Mouse (Mus musculus) kidney, adult 2 months (tissue): ENCODE data around the gene Ap1m2. TPM values are rescaled to one million over a fixed set of nuclear protein-coding genes. Genes with fewer than 3 reads are reported as not detected.

ENCODE experiments used
- DNase-seq: peaks from one replicate; pipeline ENCODE4 v3.0.0; 2021
- H3K27ac ChIP-seq: fragments of 200-500 bp; 2 replicates; pipeline ENCODE4 v1.5.1; 2012; ENCODE audit warnings: low read depth, low read length, control low read depth, inconsistent platforms; ENCODE audit not compliant: insufficient read depth
- H3K27me3 ChIP-seq: fragments of 200-500 bp; replicated peaks from 2 replicates; pipeline ENCODE4 v1.6.1; 2012; ENCODE audit warnings: mild to moderate bottlenecking, moderate library complexity, low read length, inconsistent platforms; ENCODE audit not compliant: control insufficient read depth, insufficient read depth
- H3K36me3 ChIP-seq: fragments of 200-500 bp; 2 replicates; pipeline ENCODE4 v1.6.1; 2012; ENCODE audit warnings: mild to moderate bottlenecking, moderate library complexity, low read length, inconsistent platforms; ENCODE audit not compliant: control insufficient read depth, insufficient read depth
- H3K4me1 ChIP-seq: fragments of 200-500 bp; 2 replicates; pipeline ENCODE4 v1.6.1; 2011; ENCODE audit warnings: low read length; ENCODE audit not compliant: control insufficient read depth, insufficient read depth
- H3K4me3 ChIP-seq: fragments of 200-500 bp; 2 replicates; pipeline ENCODE4 v1.5.1; 2011; ENCODE audit warnings: mild to moderate bottlenecking, low read depth, low read length, control low read depth; ENCODE audit not compliant: insufficient read depth
- CTCF ChIP-seq: fragments of 200-500 bp; conservative IDR thresholded peaks from 2 replicates; pipeline ENCODE4 v1.5.1; 2011; ENCODE audit warnings: low read depth, mild to moderate bottlenecking, control low read depth, low read length, moderate library complexity, mixed read lengths; ENCODE audit not compliant: insufficient read depth, insufficient read length
- POLR2A ChIP-seq: fragments of 200-500 bp; IDR thresholded peaks from one replicate; pipeline ENCODE4 v1.6.1; 2011; ENCODE audit warnings: low read depth, low read length, control low read depth
- WGBS: fragments of 180-500 bp; shearing (Covaris S2); methylation state at CpG from one replicate; pipeline ENCODE4 v1.1.7; 2018; 5-methylcytosine and 5-hydroxymethylcytosine counted together
- polyA plus RNA-seq: library from polyadenylated mRNA; depleted of rRNA; stranded (reverse); fragments of >200 nt; gene quantifications from 2 replicates; pipeline ENCODE4 v1.2.3, GENCODE M21; 2012

Gene Ap1m2
- polyA plus RNA-seq, 1 experiment: 30.6 TPM

DNA sequence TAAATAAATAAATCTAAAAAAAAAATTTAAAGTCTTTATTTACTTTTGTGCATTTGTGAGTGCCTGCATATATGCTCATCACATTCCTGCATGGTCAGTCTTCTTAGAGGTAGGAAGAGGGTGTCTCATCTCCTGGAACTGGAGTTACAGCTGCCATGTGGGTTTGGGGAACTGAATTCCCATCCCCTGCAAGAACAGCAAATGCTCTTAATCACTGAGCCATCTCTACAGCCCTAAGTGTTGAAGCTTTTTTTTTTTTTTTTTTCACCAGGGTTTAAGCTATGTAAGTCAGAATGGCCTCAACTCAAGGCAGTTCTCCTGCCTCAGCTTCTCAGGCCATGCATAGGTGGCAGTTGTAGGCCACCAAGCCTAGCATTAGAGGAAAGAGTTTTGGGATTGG lies 22.6 kb upstream of the Ap1m2 start:
- H3K4me3 ChIP-seq: no peak overlapping the region
- no peak for TF ChIP-seq CTCF
- TF ChIP-seq POLR2A: no peak
- H3K36me3 ChIP-seq: no peaks in the 10 kb centered on the region
- no peak for DNase-seq
- no peaks in the 10 kb centered on the region for H3K4me1 ChIP-seq
- no peaks in the 10 kb centered on the region for H3K27me3 ChIP-seq
- H3K27ac ChIP-seq: no peak overlapping the region

GRCm38 (mm10) chr9:21333523-21333922 lies 21.4 kb upstream of the Ap1m2 start:
- H3K27ac ChIP-seq: no peak overlapping the region

GRCm38 (mm10) chr9:21332161-21333061 lies 20.3 kb upstream of the Ap1m2 start:
- H3K4me1 ChIP-seq: no peaks in the 10 kb centered on the region
- WGBS: 67% methylated on average over 9 of the region's 9 CpGs
- H3K36me3 ChIP-seq: no peaks in the 10 kb centered on the region
- TF ChIP-seq POLR2A: no peak
- TF ChIP-seq CTCF: no peak
- no peak overlapping the region for H3K4me3 ChIP-seq
- no peak for DNase-seq
- no peak overlapping the region for H3K27ac ChIP-seq
- no peaks in the 10 kb centered on the region for H3K27me3 ChIP-seq

More at GRCm38 (mm10) chr9:21333523-21333922, 21.4 kb upstream of the Ap1m2 start:
- 45% methylated on average over 1 of the region's 1 CpGs for WGBS
- Histone ChIP-seq H3K27me3 (no peaks in the 10 kb centered on the region), H3K4me3 (no peak overlapping the region), H3K4me1 (no peaks in the 10 kb centered on the region), H3K36me3 (no peaks in the 10 kb centered on the region)
- DNase-seq: no peak
- TF ChIP-seq POLR2A: no peak
- no peak for TF ChIP-seq CTCF

DNA sequence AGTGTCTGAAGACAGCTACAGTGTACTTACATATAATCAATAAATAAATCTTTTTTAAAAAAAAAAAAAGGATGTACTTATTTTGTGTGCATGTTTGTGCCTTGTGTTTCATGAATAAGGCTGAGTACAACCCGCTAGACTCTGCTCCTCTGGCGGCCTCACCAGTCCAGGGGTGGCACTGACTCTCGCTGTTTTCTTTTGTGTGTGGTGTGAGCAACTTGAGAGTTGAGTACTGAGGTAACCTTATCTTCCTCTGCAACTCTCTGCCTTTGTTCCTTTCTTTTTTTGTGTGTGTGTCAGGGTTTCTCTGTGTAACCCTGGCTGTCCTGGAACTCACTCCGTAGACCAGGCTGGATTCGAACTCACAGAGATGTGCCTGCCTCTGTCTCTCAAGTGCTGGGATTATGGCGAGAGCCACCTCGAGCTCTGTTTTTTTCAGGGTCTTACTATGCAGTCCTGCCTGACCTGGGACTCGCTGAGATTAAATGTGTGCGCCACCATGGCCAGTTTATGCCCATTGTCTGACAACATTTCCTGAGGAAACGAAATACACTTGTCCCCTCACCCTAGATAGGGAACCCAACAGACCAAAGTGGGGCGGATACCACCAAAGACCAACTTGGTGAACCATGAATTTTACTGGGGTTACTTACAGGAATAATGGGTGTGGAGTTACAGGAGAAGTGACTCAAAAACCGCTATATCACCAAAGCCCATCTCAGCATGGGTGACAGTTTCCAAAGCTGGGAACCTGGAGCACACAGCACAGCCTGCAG lies 19.4 kb upstream of the Ap1m2 start:
- no peak overlapping the region for H3K27ac ChIP-seq
- no peaks in the 10 kb centered on the region for H3K36me3 ChIP-seq
- DNase-seq: no peak
- TF ChIP-seq CTCF: no peak
- no peak for TF ChIP-seq POLR2A
- H3K4me3 ChIP-seq: no peak overlapping the region
- WGBS: 82% methylated on average over 12 of the region's 12 CpGs
- H3K27me3 ChIP-seq: no peaks in the 10 kb centered on the region
- H3K4me1 ChIP-seq: no peaks in the 10 kb centered on the region

DNA sequence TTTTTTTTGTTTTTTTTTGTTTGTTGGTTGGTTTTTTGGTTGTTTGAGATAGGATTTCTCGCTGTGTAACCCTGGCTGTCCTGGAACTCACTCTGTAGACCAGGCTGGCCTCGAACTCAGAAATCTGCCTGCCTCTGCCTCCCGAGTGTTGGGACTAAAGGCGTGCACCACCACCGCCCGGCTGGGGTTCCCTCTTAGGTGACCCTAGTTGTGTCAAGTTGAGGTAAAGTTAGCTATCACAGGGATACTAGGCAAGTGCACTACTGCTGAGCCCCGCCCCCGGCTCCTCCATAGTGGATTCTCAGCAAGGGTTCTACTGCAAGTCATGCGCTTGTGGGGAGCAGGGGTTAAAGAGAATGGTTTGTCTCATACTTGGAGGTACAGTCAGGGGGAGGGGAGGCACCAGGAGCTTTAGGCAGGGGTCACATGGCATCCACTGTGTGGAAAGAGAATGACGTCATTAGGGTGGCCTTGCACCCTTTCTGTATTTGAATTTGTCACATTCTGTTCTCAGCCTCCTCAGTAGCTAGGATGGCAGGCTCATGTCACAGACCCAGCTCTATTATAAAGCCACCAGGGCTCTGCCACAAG lies 17.7 kb upstream of the Ap1m2 start:
- whole genome bisulfite sequencing: 89% methylated on average over 10 of the region's 10 CpGs
- TF ChIP-seq CTCF (no peak), POLR2A (no peak)
- no peak for DNase-seq
- Histone ChIP-seq H3K4me3 (no peak overlapping the region), H3K4me1 (no peaks in the 10 kb centered on the region), H3K36me3 (no peaks in the 10 kb centered on the region), H3K27ac (no peak overlapping the region), H3K27me3 (no peaks in the 10 kb centered on the region)

DNA sequence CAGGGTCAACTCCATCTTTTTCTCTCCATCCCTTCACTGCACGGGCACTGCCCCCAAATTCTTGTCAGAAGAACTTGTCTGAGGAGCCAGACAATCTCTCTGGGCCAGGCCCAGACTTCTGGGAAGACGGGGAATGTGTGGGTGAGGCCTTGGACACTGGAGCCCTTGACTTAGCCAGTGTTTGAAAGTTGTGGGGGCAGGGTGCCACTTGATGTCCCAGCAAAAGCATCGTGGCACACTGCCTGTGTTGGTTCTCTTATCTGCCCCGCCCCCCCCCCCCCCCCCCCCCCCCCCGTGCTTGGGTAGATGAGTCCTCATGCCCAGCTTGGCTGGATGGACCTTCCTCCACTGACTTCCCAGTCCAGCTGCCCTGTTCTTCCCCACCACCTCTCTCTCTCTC lies 16.9 kb upstream of the Ap1m2 start:
- Histone ChIP-seq H3K36me3 (no peaks in the 10 kb centered on the region), H3K4me1 (no peaks in the 10 kb centered on the region), H3K27me3 (no peaks in the 10 kb centered on the region), H3K27ac (no peak overlapping the region), H3K4me3 (no peak overlapping the region)
- 52% methylated on average over 3 of the region's 5 CpGs for WGBS
- TF ChIP-seq CTCF (no peak), POLR2A (no peak)
- DNase-seq: no peak

GRCm38 (mm10) chr9:21328041-21328440 lies 15.9 kb upstream of the Ap1m2 start:
- no peaks in the 10 kb centered on the region for H3K4me1 ChIP-seq
- H3K27me3 ChIP-seq: no peaks in the 10 kb centered on the region
- no peaks in the 10 kb centered on the region for H3K36me3 ChIP-seq
- 73% methylated on average over 3 of the region's 3 CpGs for WGBS
- DNase-seq: no peak
- TF ChIP-seq CTCF (no peak), POLR2A (no peak)
- H3K27ac ChIP-seq: no peak overlapping the region
- no peak overlapping the region for H3K4me3 ChIP-seq
